Mouse (Mus musculus): ENCODE data around the gene Ptpn18.
"Not testable (repeated sequence)": the region's sequence is repeated elsewhere in the genome, so short reads cannot be mapped to it uniquely, and the experiment has no call there.

Ptpn18 gene

DNA sequence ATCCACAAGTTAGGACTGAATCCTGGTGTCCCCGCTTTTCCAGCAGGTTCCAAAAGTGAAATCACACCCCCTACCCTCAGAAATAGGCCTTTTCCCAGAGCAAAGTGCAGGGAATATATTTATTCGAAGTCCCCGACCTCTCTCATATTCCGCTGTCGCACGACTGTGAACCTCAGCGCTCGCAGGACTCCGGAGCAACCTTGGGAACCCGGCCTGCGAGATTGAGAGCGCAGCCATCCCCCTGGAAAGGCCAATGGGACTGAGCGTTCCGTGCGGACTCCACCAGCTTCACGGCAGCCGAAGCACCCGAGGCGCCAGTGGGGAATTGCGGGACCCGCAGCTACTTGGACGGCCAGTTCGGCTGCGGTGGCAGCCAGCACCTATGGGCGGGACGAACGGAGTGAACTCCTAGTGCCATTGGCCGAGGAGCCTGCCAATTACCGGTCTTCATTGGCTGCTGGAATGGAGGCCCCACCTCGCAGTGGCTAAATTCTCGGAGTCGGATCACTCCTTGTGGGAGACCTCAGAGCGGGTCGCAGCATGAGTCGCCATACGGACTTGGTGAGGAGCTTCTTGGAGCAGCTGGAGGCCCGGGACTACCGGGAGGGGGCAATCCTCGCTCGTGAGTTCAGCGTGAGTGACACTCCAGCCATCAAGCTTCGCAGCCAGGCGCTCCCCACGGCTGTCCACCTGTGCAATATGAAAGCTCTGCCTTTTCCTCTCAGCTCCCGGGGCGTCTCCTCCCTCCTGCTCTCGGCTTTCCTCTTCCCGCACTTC, at the start of gene Ptpn18:
TSS of gene Ptpn18 (plus strand) at position 479 of the 777 bp plus-strand sequence.
- DNase-seq (ENCODE audit: low spot score in 2 of 2): peak; percentile 77 to 79

DNA sequence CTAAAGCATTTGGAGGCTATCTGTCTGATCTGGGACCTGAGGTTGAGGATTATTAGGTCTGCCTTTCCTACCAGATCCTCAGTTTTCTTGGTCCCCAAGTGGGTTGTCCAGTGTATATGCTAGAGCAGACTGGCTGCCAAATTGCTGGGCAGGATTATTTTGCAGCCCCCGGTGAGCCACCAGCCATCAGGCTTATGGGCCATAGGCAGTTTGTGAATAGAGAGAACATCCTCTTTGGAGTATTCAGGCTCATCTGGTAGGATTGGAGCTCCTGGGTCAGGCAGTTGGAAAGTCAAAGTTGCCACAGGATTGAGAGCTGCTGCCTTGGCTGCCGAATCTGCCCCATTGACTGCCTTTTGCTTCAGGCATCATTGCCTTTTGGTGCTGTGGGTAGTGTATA, 31.1 kb upstream of the Ptpn18 start:
- no peak for DNase-seq (ENCODE audit: low spot score in 2 of 2)

DNA sequence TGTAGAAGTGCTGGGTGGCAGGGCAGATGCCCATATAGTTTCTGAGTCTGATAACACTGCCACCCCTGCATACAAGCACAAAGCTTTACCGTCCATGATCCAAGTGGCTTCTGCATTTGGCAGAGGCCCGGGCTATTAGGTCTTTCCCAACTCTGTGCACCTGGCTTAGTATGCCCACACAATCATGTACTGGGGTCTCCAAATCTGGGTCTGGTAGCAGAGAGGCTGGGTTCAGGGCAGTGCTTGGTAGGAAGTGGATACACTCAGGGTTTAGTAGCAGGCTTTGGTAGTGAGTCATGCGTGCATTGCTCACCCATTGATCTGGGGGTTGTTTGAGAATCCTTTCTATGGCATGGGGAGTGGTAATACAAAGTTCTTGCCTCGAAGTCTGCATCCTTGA, 30.3 kb upstream of the Ptpn18 start:
- no peak for DNase-seq (ENCODE audit: low spot score in 2 of 2)

- DNase-seq (ENCODE audit: low spot score in 2 of 2): no peak
Observed at GRCm38 (mm10) chr1:34430981-34431380, 28.6 kb upstream of the Ptpn18 start.

DNA sequence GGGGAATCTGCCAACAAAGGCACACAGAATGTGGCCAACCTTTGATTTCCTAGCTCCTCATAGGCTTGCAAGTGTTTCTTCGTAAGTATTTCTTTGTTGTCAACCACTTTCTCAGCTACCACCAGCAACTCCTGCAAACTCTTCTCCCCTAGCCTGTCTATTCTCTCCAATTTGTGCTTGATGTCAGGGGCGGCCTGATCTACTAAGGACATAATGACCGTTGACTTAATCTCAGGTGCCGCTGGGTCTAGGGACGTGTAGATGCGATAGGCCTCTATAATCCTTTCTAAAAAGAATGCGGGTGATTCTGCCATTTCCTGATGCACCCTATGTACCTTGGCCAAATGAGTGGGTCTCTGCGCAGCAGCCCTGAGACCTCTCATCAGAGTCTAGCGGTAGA, 28.1 kb upstream of the Ptpn18 start:
- DNase-seq (ENCODE audit: low spot score in 2 of 2): no peak

GRCm38 (mm10) chr1:34432411-34432775, 27.2 kb upstream of the Ptpn18 start:
- DNase-seq (ENCODE audit: low spot score in 2 of 2): no peak

GRCm38 (mm10) chr1:34432776-34433481, 26.6 kb upstream of the Ptpn18 start:
- DNase-seq (ENCODE audit: low spot score in 2 of 2): no peak

GRCm38 (mm10) chr1:34433891-34434521, 25.6 kb upstream of the Ptpn18 start:
- DNase-seq (ENCODE audit: low spot score in 2 of 2): no peak

DNA sequence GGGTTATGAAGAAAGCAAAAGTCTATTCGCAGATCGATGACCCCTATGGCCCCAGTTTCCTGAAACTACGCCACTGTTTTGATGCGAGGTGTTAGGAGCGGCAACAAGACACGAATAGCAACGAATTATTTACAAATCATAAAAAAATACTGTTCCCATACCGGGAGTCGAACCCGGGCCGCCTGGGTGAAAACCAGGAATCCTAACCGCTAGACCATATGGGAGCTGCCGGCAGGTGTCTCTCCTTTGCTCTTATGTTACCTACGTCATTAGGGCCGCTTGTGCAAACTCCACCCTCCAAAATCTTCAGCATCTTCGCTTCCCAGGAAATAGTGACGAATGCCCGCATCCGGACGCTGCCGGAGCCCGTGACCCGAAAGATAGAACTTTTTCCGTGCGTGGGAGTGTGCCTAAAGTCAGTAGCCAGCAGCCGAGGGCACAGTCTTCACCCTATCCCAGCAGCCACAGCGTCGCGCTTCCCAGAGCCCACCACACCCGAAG, 24.9 kb upstream of the Ptpn18 start:
- peak; percentile 85 to 89 for DNase-seq (ENCODE audit: low spot score in 2 of 2)

GRCm38 (mm10) chr1:34435371-34436120, 24.0 kb upstream of the Ptpn18 start:
- no peak for DNase-seq (ENCODE audit: low spot score in 2 of 2)

DNA sequence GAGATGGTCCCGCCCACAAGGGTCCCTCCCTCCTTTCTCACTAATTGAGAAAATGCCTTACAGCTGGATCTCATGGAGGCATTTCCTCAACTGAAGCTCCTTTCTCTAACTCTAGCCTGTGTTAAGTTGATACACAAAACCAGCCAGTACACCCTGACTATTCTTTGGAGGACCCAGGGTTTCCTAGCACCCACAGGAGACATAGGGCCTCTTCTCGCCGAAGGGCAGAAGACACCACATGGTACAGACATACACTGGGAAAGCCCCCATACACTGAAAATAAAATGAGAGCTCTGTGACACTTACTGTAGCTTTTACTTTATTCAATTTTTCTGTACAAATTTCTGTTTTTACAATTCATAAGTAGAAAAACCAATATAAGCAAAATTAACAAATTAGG, 23.2 kb upstream of the Ptpn18 start:
- DNase-seq (ENCODE audit: low spot score in 2 of 2): no peak

DNA sequence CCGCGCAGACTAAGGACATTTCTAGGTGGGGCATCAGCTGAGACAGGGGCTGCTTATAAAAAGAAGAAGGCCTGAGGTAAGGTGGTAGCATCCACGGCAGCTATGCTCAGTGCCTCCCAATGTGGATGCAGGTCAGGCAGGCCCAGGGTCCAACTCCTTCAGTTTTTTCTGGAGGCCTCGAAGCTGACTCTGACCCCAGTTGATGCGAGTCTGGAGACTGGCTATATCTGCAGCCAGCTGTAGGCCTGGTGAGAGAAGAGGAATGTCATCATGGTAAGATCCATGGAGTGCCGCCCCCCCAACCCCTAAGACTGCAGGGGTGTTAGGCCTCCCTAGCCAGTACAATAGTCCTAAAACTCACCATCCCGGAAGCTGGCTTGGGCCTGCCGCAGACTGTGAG, 22.2 kb upstream of the Ptpn18 start:
- not testable (repeated sequence) for DNase-seq (ENCODE audit: low spot score in 2 of 2)

DNA sequence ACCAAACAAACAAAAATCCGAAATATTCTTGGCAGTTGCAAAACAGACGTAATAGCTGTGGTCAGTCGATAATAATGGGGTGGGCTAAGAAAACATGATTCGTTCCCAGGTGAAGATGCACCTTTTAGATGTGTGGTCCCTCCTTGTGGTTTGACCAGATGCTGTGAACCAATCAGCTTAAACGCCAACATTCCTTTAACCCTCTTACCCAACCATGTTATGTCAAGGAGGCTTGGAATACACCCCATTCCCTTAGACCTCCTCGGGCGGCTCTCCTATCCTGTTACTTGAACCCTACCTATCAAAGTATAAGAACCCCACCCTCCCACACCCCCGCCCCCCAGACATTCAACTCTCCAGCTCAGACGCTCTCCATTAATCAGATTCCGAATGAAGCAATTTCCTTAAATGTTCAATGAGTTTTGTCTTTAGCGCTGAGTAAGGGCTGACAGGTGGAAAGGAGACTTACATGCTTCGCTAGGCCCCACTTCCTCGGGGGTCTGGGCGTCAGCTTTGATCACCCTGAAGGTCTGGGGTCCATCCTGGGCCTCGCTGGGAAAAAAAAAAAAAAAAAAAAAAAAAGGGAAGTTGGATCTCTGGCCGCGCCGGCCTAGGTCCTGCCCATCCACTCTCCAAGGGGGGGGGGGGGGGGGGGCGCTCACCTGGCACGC, 21.0 kb upstream of the Ptpn18 start:
- no peak for DNase-seq (ENCODE audit: low spot score in 2 of 2)

DNA sequence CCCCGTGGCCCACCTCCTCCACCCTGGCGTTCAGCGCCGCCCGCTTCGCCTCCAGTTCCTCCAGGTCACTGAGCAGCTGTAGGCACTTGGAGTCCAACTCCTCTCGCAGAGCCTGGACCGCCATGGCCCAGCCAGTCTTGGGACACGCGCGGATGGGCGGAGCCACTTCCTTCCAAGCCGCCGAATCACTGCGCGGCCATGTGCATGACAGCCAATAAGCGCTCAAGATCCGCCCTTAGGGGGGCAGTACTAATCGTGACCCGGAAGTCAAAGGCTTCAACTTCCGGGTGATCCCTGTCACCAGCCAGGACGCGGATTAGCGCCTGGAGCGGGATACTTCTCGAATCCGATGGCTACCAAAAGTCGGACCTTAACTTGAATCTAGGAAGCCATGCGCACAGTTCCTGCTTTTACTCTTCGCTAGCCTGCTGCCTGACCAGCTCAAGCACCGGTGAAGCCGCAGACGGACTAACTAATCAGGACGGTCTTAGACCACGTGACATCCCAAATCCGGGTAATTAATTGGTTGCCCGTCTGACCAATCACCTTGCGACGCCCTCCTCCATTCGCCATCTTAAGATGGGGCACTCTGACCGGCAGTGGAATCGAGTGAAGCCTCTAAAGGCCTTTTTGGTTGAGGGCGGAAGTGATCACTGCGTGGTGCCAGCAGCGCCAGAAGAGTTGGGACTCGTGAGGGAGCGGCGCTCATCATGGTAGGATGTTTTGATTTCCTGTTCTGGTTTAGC, 20.2 kb upstream of the Ptpn18 start, which contains the start of the genes Ccdc115 and Imp4:
TSS of gene Ccdc115 (minus strand) at position 458 of the 746 bp plus-strand sequence.
TSS of gene Imp4 (plus strand) at position 637 of the 746 bp plus-strand sequence.
- peak; percentile 95 for DNase-seq (ENCODE audit: low spot score in 2 of 2)

DNA sequence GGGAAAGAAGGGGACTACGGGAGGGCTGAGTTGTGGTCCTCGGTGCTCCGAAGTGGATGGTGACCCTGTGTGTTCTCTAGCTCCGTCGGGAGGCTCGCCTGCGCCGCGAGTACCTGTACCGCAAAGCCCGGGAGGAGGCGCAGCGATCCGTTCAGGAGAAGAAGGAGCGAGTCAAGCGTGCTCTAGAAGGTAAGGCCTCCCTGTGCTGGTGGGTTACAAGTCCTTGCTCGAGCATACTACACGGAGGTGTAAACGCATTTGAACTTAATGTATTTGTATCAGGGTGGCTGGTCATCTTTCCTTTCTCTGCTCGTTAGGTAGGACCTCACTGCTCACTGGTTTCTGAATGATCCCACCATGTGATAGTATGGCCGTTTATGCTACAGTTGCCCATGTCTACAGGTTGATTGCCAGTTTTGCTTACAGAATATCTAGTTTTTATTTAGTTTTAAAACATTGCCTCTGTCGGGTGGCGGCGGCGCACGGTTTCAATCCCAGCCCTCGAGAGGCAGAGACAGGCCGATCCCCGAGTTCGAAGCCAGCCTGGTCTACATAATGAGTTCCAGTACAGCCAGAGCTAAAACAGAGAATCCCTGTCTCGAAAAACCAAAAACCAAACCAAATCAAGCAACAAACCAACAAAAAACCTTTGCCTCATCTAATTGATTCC, 19.5 kb upstream of the Ptpn18 start:
- DNase-seq (ENCODE audit: low spot score in 2 of 2): no peak

GRCm38 (mm10) chr1:34443124-34443523, 16.4 kb upstream of the Ptpn18 start:
- DNase-seq (ENCODE audit: low spot score in 2 of 2): no peak

DNA sequence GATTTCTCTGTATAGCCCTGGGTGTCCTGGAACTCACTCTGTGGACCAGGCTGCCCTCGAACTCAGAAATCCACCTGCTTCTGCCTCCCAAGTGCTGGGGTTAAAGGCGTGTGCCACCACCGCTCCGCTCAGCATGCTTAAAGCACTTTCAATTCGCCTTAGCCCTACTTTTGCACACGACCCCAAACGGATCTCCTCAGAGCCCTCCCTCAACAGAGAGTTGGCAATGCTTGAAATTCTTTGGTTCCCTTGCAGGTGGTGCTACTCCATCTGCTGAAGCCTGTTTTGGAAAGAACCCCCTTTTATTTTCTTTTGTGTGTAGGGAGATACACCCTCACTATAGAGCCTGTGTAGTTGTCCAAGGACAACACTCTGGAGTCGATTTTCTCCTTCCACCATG, 1.1 kb upstream of the Ptpn18 start:
- no peak for DNase-seq (ENCODE audit: low spot score in 2 of 2)

- no peak for DNase-seq (ENCODE audit: low spot score in 2 of 2)
Observed at GRCm38 (mm10) chr1:34460061-34460441, 489 bp downstream of the Ptpn18 start.

DNA sequence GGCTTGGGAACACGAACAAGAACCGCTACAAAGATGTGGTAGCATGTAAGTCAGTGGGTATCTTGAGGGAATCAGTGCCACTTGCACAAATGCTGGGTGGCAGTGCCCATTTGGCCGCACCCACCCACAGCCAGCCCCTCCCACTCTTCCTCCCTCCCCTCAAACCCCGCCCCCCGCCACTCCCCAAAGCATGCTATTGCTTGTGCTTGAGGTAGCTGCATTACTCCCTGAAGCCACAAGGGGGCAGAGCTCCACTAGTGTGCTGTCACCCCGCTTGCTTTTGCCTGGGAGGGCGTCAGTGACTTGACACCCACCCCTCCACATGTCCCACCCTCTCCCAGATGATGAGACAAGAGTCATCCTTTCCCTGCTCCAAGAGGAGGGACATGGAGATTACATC, 3.2 kb downstream of the Ptpn18 start:
- DNase-seq (ENCODE audit: low spot score in 2 of 2): no peak

- DNase-seq (ENCODE audit: low spot score in 2 of 2): no peak
Observed at GRCm38 (mm10) chr1:34464310-34464817, 4.8 kb downstream of the Ptpn18 start.
